Comparison of ENCODE assay signal across 8 mouse cellular contexts in the genomic region with DNA sequence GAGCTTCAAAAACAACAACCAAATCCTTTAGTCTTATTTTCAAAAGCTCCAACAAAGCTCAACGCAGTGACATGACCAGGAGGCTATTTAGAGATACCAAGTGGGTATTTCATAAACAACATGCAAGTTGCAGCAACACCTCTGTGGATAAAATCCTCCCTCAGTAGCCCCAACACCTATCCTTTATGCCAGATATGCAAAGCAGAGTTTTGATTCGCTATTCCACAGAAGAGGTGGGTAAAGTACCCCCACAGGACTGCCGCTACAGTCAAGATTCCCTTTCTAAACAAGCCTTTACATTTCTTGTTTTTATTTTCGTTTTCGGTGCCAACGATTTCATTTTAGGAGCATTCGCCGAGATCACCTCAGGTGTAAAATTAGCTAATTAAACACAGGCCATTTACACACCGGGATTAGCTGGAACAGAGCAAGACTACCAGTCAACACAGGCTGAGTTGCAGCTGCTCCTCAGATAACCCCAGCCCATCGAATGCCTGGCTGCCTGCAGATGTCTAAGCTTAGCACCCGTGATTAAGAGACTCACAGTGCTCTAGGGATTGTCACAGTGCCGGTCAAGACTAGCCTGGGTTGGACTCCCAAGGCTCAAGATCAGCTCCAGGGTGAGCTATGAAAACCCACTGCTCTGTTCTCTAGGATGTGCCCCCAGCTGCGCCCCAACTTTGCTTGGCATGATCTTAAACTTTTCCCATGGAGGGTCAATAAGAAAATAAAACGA. TPM values are rescaled to one million over a fixed set of nuclear protein-coding genes. Genes with fewer than 3 reads are reported as not detected.
DNase-seq lines count a peak whose midpoint lies in the region; ATAC-seq and TF ChIP-seq lines count a peak whose summit lies in the region.

No protein-coding gene starts in this region.

- H3K4me1 ChIP-seq in embryonic facial prominence, embryonic 10.5 days: peaks cover 15% of the 10 kb centered on the region
- H3K4me1 ChIP-seq in hindbrain, embryonic 15.5 days (replicated peaks): 0 out of 2 replicates have a peak, but pooled peaks cover 10% of the 10 kb centered on the region
- H3K4me1 ChIP-seq in midbrain, postnatal 0 days (ENCODE audit: insufficient read depth, low read length): no peaks in the 10 kb centered on the region

- H3K9me3 ChIP-seq in embryonic facial prominence, embryonic 10.5 days: no peaks in the 10 kb centered on the region
- no peaks in the 10 kb centered on the region for H3K9me3 ChIP-seq in hindbrain, embryonic 15.5 days
- H3K9me3 ChIP-seq in midbrain, postnatal 0 days (ENCODE audit: low read length): no peaks in the 10 kb centered on the region

- H3K36me3 ChIP-seq in embryonic facial prominence, embryonic 10.5 days (replicated peaks): no peaks in the 10 kb centered on the region
- H3K36me3 ChIP-seq in hindbrain, embryonic 15.5 days: no peaks in the 10 kb centered on the region
- H3K36me3 ChIP-seq in midbrain, postnatal 0 days (ENCODE audit: insufficient read depth, low read length): no peaks in the 10 kb centered on the region

- H3K4me3 ChIP-seq in embryonic facial prominence, embryonic 10.5 days: peak overlapping the region; percentile 72
- H3K4me3 ChIP-seq in hindbrain, embryonic 15.5 days: peak overlapping the region; percentile 63
- peak overlapping the region; percentile 71 for H3K4me3 ChIP-seq in midbrain, postnatal 0 days (ENCODE audit: low read depth, low read length)

- peak overlapping the region; percentile 67; the same call in 1 of the 2 replicates for H3K27ac ChIP-seq in embryonic facial prominence, embryonic 10.5 days (replicated peaks)
- H3K27ac ChIP-seq in hindbrain, embryonic 15.5 days (replicated peaks): peak overlapping the region; percentile 62
- H3K27ac ChIP-seq in midbrain, postnatal 0 days (ENCODE audit: low read depth, low read length): peak overlapping the region; percentile 68

- H3K4me2 ChIP-seq in hindbrain, embryonic 15.5 days: peak overlapping the region; percentile 81
- H3K4me2 ChIP-seq in midbrain, postnatal 0 days (ENCODE audit: low read depth, low read length, poor library complexity, severe bottlenecking): peak overlapping the region; percentile 82

- peak; percentile 66 for ATAC-seq in hindbrain, embryonic 15.5 days (ENCODE audit: low FRiP score, low read depth)
- ATAC-seq in midbrain, postnatal 0 days (ENCODE audit: low FRiP score): peak; percentile 47

- peak overlapping the region; percentile 61 for H3K9ac ChIP-seq in hindbrain, embryonic 15.5 days
- H3K9ac ChIP-seq in midbrain, postnatal 0 days (replicated peaks; ENCODE audit: low read length, poor library complexity, severe bottlenecking): peak overlapping the region; percentile 70

- peak; percentile 23 to 44 for DNase-seq in left cerebral cortex, adult 18-20 months (ENCODE audit: low spot score in 2 of 2)
- DNase-seq in left cerebral cortex, adult 11 months (ENCODE audit: low spot score): no peak
- DNase-seq in embryonic facial prominence, embryonic 10.5 days (ENCODE audit: low spot score): no peak
- peak; percentile 45 for DNase-seq in midbrain, postnatal 0 days (ENCODE audit: low spot score)
- DNase-seq in gastrocnemius, postnatal 10 days: no peak
- DNase-seq in adrenal gland, adult 18-20 months (ENCODE audit: low spot score in 2 of 2): no peak
- no peak for DNase-seq in urinary bladder, postnatal 4 days (ENCODE audit: low spot score in 2 of 2)

- WGBS in embryonic facial prominence, embryonic 10.5 days: 19% methylated on average over 14 of the region's 14 CpGs
- 10% methylated on average over 14 of the region's 14 CpGs for WGBS in hindbrain, embryonic 15.5 days
- WGBS in midbrain, postnatal 0 days: 7% methylated on average over 14 of the region's 14 CpGs

- no peak for TF ChIP-seq CTCF in midbrain, postnatal 0 days (IDR thresholded peaks at IDR 0.05)

- peaks cover 54% of the 10 kb centered on the region for H3K27me3 ChIP-seq in embryonic facial prominence, embryonic 10.5 days (replicated peaks; ENCODE audit: low read depth, poor library complexity, severe bottlenecking)
- H3K27me3 ChIP-seq in hindbrain, embryonic 15.5 days: no peaks in the 10 kb centered on the region
- no peaks in the 10 kb centered on the region for H3K27me3 ChIP-seq in midbrain, postnatal 0 days (ENCODE audit: insufficient read depth, low read length)

RNA-seq across cellular contexts. Expression of a gene that starts 0.9 kb away (rescaled TPM):
- 100 to 1,000 TPM; 291 to 329 TPM for total RNA-seq in left cerebral cortex, adult 18-20 months (2021)
- polyA plus RNA-seq in embryonic facial prominence, embryonic 10.5 days (2016; fragmentation: Nextera tagmentation; extraction: Ambion mirVana): 0.32 and 0.48 TPM in 2 replicates
- polyA plus RNA-seq in hindbrain, embryonic 15.5 days (2015; fragmentation: Nextera tagmentation; extraction: Ambion mirVana): 4.2 and 5.2 TPM in 2 replicates
- total RNA-seq in midbrain, postnatal 0 days (2014; rRNA removed): 19.4 and 20.4 TPM in 2 replicates
- 2.9 and 3.3 TPM in 2 replicates for polyA plus RNA-seq in midbrain, postnatal 0 days (2015; fragmentation: Nextera tagmentation; extraction: Ambion mirVana)
- under 1 TPM; 0.29 to 0.45 TPM for total RNA-seq in gastrocnemius, postnatal 10 days (2021)
- total RNA-seq in adrenal gland, adult 18-20 months (2021): 10 to 100 TPM; 16.7 to 20.7 TPM

Comparison
In these comparisons a context has a peak if more than half of its experiments do, and no peak if none do; other contexts are left out.
1. DNase-seq: peak in left cerebral cortex, adult 18-20 months (2 of 2) and midbrain, postnatal 0 days (single experiment); none in left cerebral cortex, adult 11 months (single experiment), embryonic facial prominence, embryonic 10.5 days (single experiment), gastrocnemius, postnatal 10 days (single experiment), adrenal gland, adult 18-20 months (0 of 2) and urinary bladder, postnatal 4 days (0 of 2).
2. RNA of a gene that starts 0.9 kb away (total RNA-seq): 291 to 329 TPM in left cerebral cortex, adult 18-20 months; 16.7 to 20.7 TPM in adrenal gland, adult 18-20 months, 19.4 to 20.4 TPM in midbrain, postnatal 0 days and 0.29 to 0.45 TPM in gastrocnemius, postnatal 10 days; every median in the first group is over 10 times any median in the second.
3. Peak in every context shown above with its lines, with median percentiles within 50 percentile points of each other: H3K27ac ChIP-seq and H3K4me3 ChIP-seq.